Mouse (Mus musculus): ENCODE data around the gene Enpp1.

- TF ChIP-seq POLR2A (IDR thresholded peaks at IDR 0.05; ENCODE audit: control insufficient read depth, extremely low read depth, insufficient read depth, low read length, poor library complexity) (no peak), CTCF (IDR thresholded peaks at IDR 0.05; ENCODE audit: borderline replicate concordance, control insufficient read depth, extremely low read depth, insufficient read depth, low read length, poor library complexity) (no peak)
These were observed 76.1 kb downstream of the Enpp1 start for GRCm38 (mm10) chr10:24635884-24636283.
